ENCODE assay signal across 12 mouse cellular contexts in the genomic region with DNA sequence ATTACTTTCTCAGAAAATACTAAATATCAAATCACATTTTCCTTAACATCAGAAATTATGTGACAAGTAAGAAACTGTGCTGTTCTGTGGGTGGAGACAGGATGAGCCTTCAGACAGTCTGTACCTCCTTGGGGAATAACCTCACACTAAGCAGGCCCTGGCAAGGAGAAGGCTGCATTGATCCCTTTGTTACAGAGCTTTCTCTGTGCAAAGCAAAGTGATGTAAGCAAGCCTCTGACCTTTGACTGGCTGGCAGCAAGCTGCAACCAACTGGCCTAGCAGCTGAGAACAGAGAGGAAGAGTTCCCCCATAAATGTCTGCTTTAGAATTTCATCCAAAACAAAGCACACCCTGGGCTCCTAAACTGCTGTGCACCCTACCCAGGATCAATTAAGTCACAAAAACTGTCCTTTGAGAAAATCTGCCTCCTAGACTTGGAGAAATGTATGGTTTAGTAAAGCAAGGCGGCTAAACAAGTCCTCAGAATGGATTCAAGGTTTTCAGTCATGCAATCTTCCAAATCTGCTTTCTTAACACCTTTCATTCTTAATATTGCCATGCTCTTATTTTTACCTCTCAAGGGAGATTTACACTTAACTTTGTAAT. TPM values are rescaled to one million over a fixed set of nuclear protein-coding genes. Genes with fewer than 3 reads are reported as not detected.
A peak's percentile ranks its signal among the peaks of the same experiment; 100 is the strongest.
DNase-seq lines count a peak whose midpoint lies in the region; ATAC-seq lines count a peak whose summit lies in the region.
"Had no signal": no experiment of that assay in that cellular context is flagged by ENCODE, and none has a peak within 500 bp of the region (broad histone marks: within the 10 kb centered on the region; RNA-seq: fewer than 3 reads in every experiment).

No protein-coding gene starts in this region.

- no peak for ATAC-seq in frontal cortex, adult (ENCODE audit: low TSS enrichment)

- DNase-seq in gastrocnemius, adult 18-20 months (ENCODE audit: low spot score): peak; percentile 40
- no peak for DNase-seq in gastrocnemius, adult 8-10 months (ENCODE audit: low spot score in 2 of 2)
- peak; percentile 24 for DNase-seq in MN1 (ENCODE audit: low spot score)
- peak; percentile 77 for DNase-seq in gonadal fat pad, adult 2 months (ENCODE audit: low read depth)
- peak; percentile 4 to 5 for DNase-seq in layer of hippocampus, postnatal 36 days
- DNase-seq in frontal cortex, postnatal 36 days (ENCODE audit: low spot score in 2 of 2): no peak
- DNase-seq in cerebellum, adult 11-12 months: no peak

RNA-seq across cellular contexts. Expression of a gene that starts 46.3 kb away (rescaled TPM):
- not detected for total RNA-seq in gastrocnemius, adult 18-20 months (2021)
- total RNA-seq in gastrocnemius, adult 8-10 months (2022): not detected
- not detected in 2 replicates for polyA plus RNA-seq in gonadal fat pad, adult 2 months (2012; rRNA removed)
- not detected for total RNA-seq in layer of hippocampus, postnatal 36 days (2021)
- total RNA-seq: adrenal gland, postnatal 36 days had no signal
- polyA plus RNA-seq: heart, embryonic 12.5 days; liver, embryonic 14.5 days; spleen, adult 2 months had no signal

RNA-seq across cellular contexts. Expression of a gene that starts 56.6 kb away (rescaled TPM):
- not detected for total RNA-seq in gastrocnemius, adult 18-20 months (2021)
- total RNA-seq in gastrocnemius, adult 8-10 months (2022): not detected
- 0.09 TPM in 1 of 2 replicates, not detected in the other for polyA plus RNA-seq in gonadal fat pad, adult 2 months (2012; rRNA removed)
- not detected for total RNA-seq in layer of hippocampus, postnatal 36 days (2021)
- total RNA-seq: adrenal gland, postnatal 36 days had no signal
- polyA plus RNA-seq: heart, embryonic 12.5 days; liver, embryonic 14.5 days; spleen, adult 2 months had no signal

Comparison
In these comparisons a context has a peak if more than half of its experiments do, and no peak if none do; other contexts are left out.
1. DNase-seq: peak in gastrocnemius, adult 18-20 months (single experiment), MN1 (single experiment), gonadal fat pad, adult 2 months (single experiment) and layer of hippocampus, postnatal 36 days (2 of 2); none in gastrocnemius, adult 8-10 months (0 of 2), frontal cortex, postnatal 36 days (0 of 2) and cerebellum, adult 11-12 months (single experiment).